Mouse (Mus musculus) frontal cortex, postnatal 10 days (tissue): ENCODE results near the gene Ccnd2.

Experiments
- DNase-seq, 2 experiments: peaks; one replicate each; pipeline ENCODE4 v3.0.0; 2022; ENCODE audit warnings: low spot score in 2 of 2, mixed read lengths in 1 of 2

Gene Ccnd2

GRCm38 (mm10) chr6:127148526-127149302 lies 3.3 kb downstream of the Ccnd2 start:
- DNase-seq, result no peak

- DNase-seq, result peak; percentile 79 to 84
These were observed 4.3 kb downstream of the Ccnd2 start for GRCm38 (mm10) chr6:127147665-127148064.

- no peak for DNase-seq
These were observed 5.6 kb downstream of the Ccnd2 start for GRCm38 (mm10) chr6:127146322-127146947.

- DNase-seq, result no peak
These were observed 6.4 kb downstream of the Ccnd2 start for GRCm38 (mm10) chr6:127145464-127146190.

- no peak for DNase-seq
These were observed 8.3 kb downstream of the Ccnd2 start for GRCm38 (mm10) chr6:127143576-127144288.

- DNase-seq, result no peak
These were observed 8.9 kb downstream of the Ccnd2 start for GRCm38 (mm10) chr6:127143124-127143520.

- DNase-seq, result no peak
These were observed 9.6 kb downstream of the Ccnd2 start for GRCm38 (mm10) chr6:127142154-127143123.

- DNase-seq, result no peak
These were observed 13.0 kb downstream of the Ccnd2 start for GRCm38 (mm10) chr6:127138962-127139361.

GRCm38 (mm10) chr6:127133433-127134245 lies 18.4 kb downstream of the Ccnd2 start:
- DNase-seq, result no peak

- no peak for DNase-seq
These were observed 19.3 kb downstream of the Ccnd2 start for GRCm38 (mm10) chr6:127132719-127133118.

- DNase-seq, result no peak
These were observed 20.0 kb downstream of the Ccnd2 start for GRCm38 (mm10) chr6:127131946-127132345.

- DNase-seq, result no peak
These were observed 21.6 kb downstream of the Ccnd2 start for GRCm38 (mm10) chr6:127130377-127130776.

GRCm38 (mm10) chr6:127129659-127130058 lies 22.3 kb downstream of the Ccnd2 start:
- no peak for DNase-seq

- DNase-seq, result no peak
These were observed 28.5 kb downstream of the Ccnd2 start for GRCm38 (mm10) chr6:127123506-127123905.

GRCm38 (mm10) chr6:127122996-127123395 lies 29.0 kb downstream of the Ccnd2 start:
- no peak for DNase-seq

GRCm38 (mm10) chr6:127122221-127122806 lies 29.7 kb downstream of the Ccnd2 start:
- DNase-seq, result no peak

GRCm38 (mm10) chr6:127114753-127115456 lies 37.1 kb downstream of the Ccnd2 start:
- DNase-seq, result no peak

- DNase-seq, result peak; percentile 91 to 93
These were observed 42.5 kb downstream of the Ccnd2 start, which contains the start of gene Tigar for GRCm38 (mm10) chr6:127109402-127109930. TSS of gene Tigar (minus strand) at chr6:127109557.
